8 mouse cellular contexts compared by ENCODE assay signal in genomic region chr9:57158013-57158470, GRCm38 (mm10). TPM values are rescaled to one million over a fixed set of nuclear protein-coding genes. Genes with fewer than 3 reads are reported as not detected.
DNase-seq lines count a peak whose midpoint lies in the region; ATAC-seq lines count a peak whose summit lies in the region.

TSS of gene Commd4 (minus strand) at chr9:57158331.

- DNase-seq in adrenal gland, adult 18-20 months (ENCODE audit: low spot score in 2 of 2): peak; percentile 78 to 79
- peak; percentile 95 for DNase-seq in embryo, embryonic 11 days
- DNase-seq in gastrocnemius, postnatal 25 days: peak; percentile 80
- peak; percentile 93 for DNase-seq in intestine, embryonic 14.5 days (ENCODE audit: low spot score)
- peak; percentile 97 to 98 for DNase-seq in left cerebral cortex, postnatal 14 days (ENCODE audit: low spot score in 2 of 2)
- DNase-seq in mesoderm, embryonic 11.5 days (ENCODE audit: low read depth, low spot score): peak; percentile 97
- peak; percentile 89 to 94 for DNase-seq in right cerebral cortex, postnatal 36 days (ENCODE audit: low spot score in 2 of 2)
- DNase-seq in yolk sac, embryonic 10.5 days (ENCODE audit: low spot score): peak; percentile 91

- WGBS in intestine, embryonic 14.5 days: 2% methylated on average over 24 of the region's 24 CpGs

- peaks cover 9% of the 10 kb centered on the region for H3K4me1 ChIP-seq in intestine, embryonic 14.5 days (replicated peaks; ENCODE audit: control insufficient read depth, insufficient read depth, low read length)

- peak; percentile 88 for ATAC-seq in intestine, embryonic 14.5 days (replicated peaks; ENCODE audit: low FRiP score, low TSS enrichment, low read depth)

- H3K9ac ChIP-seq in intestine, embryonic 14.5 days (ENCODE audit: low read length): peak within 1 kb of the TSS; percentile 65

- no peak within 1 kb of the TSS for H3K27ac ChIP-seq in intestine, embryonic 14.5 days (ENCODE audit: low read depth)

- H3K36me3 ChIP-seq in intestine, embryonic 14.5 days (ENCODE audit: control insufficient read depth, insufficient read depth, low read length): peaks cover 14% of the 10 kb centered on the region; the same call in 1 of the 2 replicates

- H3K4me2 ChIP-seq in intestine, embryonic 14.5 days (ENCODE audit: low read length): peak within 1 kb of the TSS; percentile 93

- no peaks in the 10 kb centered on the region for H3K9me3 ChIP-seq in intestine, embryonic 14.5 days (ENCODE audit: control insufficient read depth, low read length)

- H3K27me3 ChIP-seq in intestine, embryonic 14.5 days (replicated peaks; ENCODE audit: control insufficient read depth, insufficient read depth, low read length): no peaks in the 10 kb centered on the region

- intact Hi-C loops in left cerebral cortex, postnatal 14 days (cut with DNase I): loop anchor here (5.0 kb wide), 1 partner anchor 274 kb away; no protein-coding TSS in a partner anchor

- peak within 1 kb of the TSS; percentile 95 for H3K4me3 ChIP-seq in intestine, embryonic 14.5 days (ENCODE audit: low read depth, low read length)

RNA-seq across cellular contexts. Expression of gene Commd4, which starts in this region (rescaled TPM):
- 10 to 100 TPM; 52.3 to 57.6 TPM for total RNA-seq in adrenal gland, adult 18-20 months (2021)
- 10 to 100 TPM; 19.3 to 25.9 TPM for total RNA-seq in gastrocnemius, postnatal 25 days (2021)
- 94.0 and 107 TPM in 2 replicates for polyA plus RNA-seq in intestine, embryonic 14.5 days (2014; fragmentation: Nextera tagmentation; extraction: Ambion mirVana)
- total RNA-seq in left cerebral cortex, postnatal 14 days (2021): 10 to 100 TPM; 88.0 to 91.2 TPM
